Mouse (Mus musculus) left cerebral cortex, adult 8-10 months (tissue): ENCODE data around the gene Plekhh1. TPM values are rescaled to one million over a fixed set of nuclear protein-coding genes. Genes with fewer than 3 reads are reported as not detected.

Source experiments
- DNase-seq, 2 experiments: peaks; one replicate each; pipeline ENCODE4 v3.0.0; 2022; ENCODE audit warnings: low spot score in 2 of 2
- total RNA-seq, 4 experiments: library from RNA; stranded (reverse); gene quantifications; 2 replicates each; pipeline ENCODE4 v1.2.4; 2022

Gene Plekhh1
- total RNA-seq, 4 experiments from 2014 or later, result 21.1 to 27.5 (median 25.0) TPM

DNA sequence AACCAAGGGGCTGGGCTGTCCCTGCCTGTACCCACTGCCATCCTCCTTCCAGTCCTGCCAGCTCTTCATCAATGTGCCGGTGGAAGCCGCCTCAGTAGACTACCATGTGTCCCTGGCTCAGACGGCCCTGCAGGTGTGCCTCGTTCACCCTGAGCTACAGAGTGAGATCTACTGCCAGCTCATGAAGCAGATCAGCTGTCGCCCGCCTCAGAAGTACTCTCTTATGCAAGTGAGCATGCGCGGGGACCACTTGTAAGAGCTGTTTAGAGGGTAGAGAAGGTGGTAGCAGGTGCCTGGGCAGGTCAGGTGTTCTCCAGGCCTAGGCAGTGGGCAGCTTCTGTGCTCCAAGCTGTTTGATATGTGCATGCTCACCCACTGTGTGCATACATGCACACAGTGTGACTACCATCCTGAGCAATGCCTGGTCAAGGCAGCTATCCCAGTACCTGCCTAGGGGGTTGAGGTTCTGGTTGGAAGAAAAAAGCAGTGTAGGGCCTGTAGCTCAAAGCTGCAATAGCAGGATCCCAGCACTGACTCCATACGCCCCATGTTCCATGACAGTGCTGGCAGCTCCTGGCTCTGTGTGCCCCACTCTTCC, 41.9 kb downstream of the Plekhh1 start:
- no peak for DNase-seq

DNA sequence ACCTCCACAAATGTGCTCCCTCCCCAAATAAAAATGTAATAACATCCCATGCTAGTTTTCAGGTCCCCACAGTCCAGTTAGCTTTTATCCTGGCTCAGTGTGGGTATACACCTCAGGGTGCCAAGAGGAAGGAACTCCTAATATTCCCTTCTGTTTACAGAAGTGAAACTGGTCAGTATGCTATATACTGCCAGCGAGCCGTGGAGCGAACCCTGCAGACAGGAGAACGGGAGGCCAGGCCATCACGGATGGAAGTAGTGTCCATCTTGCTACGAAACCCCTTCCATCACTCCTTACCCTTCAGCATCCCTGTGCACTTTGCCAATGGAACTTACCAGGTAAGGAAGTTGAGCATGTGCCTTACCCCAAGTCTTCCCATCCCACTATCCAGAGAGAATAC, 43.6 kb downstream of the Plekhh1 start:
- no peak for DNase-seq

DNA sequence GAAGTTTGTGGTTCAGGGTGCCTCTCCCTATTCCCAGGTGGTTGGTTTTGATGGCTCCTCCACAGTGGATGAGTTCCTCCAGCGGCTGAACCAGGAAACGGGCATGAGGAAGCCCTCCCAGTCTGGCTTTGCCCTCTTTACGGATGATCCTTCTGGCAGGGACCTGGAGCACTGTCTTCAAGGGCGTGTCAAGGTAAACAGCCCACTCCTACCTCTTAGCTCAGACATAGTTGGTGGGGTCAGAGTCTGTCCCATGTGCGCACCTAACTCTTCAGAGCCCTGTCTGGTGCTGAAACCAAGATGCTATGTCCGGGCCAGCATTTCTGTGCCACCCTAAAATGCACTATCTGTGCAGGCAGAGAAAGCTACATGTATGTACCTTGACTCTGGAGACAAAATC, 44.4 kb downstream of the Plekhh1 start:
- DNase-seq, result no peak

DNA sequence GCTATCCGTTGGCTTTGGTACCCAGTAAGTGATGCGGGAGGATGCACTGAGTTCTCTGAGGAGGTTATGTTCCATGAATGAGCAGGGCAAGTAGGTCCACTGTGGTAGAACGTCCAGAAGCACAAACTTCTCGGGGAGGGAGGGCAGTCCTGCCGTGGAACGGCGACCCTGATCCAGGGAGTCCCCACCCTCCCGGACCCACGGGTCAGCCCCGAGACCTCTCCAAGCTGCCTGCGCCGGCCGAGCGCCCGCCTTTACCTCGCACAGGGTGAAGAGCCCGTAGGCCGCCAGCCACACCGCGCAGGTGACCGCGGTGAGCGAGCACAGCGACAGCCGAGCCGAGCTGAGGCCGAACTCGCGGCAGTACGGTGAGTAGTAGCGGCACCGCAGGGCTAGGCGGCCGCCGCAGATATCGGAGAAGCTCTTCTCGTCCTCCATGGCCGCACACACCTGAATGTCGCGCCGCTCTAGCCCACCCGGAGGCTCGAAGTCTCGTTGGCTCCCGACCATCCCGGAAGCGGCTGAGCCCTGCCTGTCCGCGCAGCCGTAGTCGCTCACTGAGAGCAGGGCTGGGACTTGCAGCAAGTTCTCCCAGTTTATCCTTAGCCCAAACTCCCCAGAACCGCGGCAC, 60.3 kb downstream of the Plekhh1 start, which contains the start of gene Pigh:
Gene Pigh, minus strand, starts transcription at position 470 of the 631 bp plus-strand sequence.
- DNase-seq, result peak; percentile 55 to 80

DNA sequence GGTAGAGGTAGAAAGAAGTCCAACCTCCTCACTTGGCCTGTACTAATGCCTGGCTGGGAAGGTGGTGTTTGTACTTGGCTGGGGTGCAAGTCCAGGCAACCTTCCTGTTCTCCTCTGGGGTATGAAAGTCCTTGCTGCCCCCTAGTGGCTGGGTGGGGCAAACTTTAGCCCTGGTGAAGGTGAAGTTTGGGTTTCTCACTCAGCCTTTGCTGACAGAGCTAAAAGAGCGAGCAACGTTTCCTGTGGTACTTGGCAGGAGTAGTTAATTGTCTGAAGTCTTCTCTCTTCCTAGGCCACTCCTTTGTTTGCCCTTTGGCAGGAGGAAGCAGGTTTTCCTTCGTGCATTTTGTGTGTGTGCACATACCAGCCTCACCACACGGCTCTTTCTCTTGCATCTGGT, 63.6 kb downstream of the Plekhh1 start:
- peak in 1 of 2 experiments; percentile 20 for DNase-seq

DNA sequence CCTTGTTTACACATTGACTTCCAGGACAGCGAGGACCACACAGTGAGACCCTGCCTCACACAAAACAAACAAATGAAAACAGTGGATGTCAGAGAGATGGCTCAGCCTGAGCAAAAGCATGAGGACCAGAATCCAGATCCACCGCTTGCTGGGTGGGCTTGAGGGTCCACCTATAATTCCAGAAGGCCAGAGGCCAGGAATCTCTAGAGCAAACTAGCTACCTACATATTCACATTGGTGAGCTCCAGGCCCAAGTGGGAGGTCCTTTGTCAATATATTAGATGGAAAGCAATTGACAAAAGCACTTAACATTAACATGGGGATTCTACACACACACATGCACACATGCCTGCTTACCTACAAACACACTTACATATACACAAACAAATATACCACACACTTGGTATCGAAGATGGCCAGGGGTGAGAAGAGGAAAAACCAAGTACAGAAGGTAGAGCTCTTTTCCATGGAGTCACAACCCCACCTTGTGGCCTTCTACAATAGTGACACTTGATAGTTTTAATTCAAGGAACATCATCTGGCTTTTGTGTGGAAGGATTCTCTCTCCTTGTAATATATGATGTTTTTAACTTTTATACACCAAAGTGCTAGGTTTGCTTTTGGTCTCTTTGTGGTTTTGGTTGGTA, 68.3 kb downstream of the Plekhh1 start:
- no peak for DNase-seq

DNA sequence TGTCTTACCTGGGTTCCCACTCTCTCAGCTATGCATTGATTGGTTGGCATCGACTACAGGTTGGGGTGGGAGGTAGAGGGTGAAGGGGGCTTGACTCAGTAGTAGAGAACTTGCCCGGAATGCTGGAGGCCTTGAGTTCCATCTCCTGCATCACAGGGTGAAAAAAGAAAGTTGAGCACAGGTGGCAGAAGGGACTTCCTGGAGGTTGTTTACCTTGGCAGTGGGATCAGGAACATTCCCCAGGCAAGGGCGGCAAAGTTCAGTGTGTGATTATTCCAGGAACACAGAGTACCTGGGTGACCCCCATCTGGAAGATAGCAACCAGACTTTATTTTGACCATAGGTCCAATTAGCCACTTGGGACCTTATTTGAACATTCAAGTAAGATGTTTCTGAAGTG, 74.8 kb downstream of the Plekhh1 start:
- DNase-seq, result no peak

DNA sequence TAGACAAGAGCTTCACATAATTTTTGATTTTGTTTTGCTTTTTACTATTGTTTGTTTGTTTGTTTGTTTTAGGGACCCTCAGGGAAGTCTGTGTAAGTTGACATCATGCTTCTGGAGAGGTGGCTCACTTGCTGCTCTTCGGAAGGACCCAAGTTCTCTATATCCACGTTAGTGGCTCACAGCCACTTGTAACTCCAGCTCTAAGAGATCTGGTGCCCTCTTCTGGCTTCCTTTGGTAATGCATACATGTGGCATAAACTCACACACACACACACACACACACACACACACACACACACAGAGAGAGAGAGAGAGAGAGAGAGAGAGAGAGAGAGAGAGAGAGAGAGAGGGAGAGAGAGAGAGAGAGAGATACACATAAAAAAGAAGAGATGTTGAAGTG, 75.6 kb downstream of the Plekhh1 start:
- no peak for DNase-seq

DNA sequence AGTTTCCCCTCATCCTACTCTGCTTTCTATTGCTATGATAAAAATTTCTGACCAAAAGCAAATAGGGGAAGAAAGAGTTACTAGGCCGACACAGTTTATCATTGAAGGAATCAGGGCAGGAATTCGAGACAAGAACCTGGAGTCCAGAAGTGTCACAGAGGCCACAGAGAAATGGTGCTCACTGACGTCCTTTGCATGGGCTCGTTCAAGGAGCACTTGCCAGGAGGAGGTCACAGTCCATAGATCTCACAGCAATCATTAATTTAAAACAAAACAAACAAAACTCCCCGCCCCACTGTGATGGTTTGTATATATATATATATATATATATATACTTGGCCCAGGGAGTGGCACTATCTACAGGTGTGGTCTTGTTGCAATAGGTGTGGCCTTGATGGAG, 76.3 kb downstream of the Plekhh1 start:
- DNase-seq, result no peak

DNA sequence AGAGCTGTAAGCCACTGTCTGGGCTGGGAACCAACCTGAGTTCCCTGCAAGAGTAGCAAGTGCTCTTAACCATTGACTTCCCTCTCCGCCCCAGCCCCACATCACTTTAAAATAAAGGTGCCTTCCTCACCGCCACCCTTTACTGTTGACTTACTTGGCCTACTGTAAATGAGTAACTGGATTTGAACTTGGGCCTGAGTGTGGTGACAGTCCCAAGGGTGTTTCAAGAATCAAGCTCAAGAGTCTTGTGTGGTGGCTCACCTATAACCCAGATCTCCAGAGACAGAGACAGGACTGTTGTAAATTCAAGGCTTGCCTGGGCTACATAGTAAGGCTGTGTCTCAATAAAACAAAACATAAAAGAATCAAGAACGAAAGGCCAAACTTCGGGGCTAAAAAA, 90.0 kb downstream of the Plekhh1 start:
- no peak for DNase-seq

DNA sequence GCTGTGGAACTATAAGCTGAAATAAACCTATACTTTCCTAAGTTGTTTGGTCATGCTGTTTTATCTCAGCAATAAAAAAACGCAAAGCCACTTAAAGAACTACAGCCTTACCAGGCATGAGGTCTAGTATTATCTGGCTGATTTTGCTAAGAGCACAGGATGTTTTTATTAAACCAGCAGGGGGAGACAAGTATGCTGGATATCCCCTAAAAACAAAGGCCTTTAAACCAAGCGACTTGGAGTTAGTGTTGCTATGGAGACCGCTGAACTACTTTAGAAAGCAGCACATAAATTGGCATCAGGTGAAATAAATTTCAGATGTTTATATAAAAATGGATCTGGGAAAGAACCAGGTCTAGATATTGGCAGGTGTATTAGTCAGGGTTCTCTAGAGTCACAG, 93.9 kb downstream of the Plekhh1 start:
- DNase-seq, result peak in 1 of 2 experiments; percentile 8

DNA sequence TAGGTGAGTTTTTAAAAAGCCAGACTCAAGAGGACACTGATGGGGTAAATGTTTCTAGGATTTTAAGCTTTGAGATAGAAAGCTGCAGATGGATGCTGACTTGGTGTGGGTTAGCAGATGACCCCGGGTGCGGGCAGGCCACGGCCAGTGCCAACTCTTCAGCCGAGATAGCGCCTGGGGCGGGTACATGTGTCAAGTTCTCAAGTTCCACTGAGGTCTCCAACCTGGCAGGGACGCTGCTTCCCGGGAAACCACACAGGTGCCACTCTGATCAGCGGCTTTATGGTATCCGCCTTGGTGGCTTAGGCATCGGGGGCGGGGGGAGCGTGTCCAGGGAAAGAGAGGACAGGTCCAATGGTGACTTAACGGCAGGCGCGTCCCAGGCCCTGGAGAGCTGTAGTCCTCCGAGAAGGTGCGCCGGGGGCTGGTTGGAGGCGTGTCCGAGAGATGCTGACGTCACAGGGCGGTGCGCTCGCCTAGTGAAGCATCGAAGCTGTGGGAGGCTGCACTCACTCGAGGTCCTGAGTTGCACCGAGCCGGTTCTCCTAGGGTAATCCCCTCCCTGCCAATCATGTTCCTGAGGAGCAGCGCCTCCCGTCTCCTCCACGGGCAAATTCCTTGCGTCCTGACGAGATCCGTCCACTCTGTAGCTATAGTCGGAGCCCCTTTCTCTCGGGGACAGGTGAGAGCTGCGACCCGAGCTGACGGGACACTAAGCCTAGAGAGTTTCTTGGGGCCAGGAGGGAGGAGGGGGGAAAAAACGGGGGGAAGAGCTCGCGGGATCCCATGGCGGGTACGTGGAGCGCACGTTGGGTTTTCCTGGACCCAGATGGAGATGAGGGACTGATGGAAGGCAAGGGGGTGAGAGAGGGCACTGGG, 101.6 kb downstream of the Plekhh1 start, which contains the start of gene Arg2:
Gene Arg2, plus strand, starts transcription at position 479 of the 879 bp plus-strand sequence.
- DNase-seq, result peak; percentile 64 to 65

Other genes starting within 250 kb of the Plekhh1 start
- gene Atp6v1d, start 167.5 kb upstream of the Plekhh1 start, total RNA-seq, result 100 to 1,000 TPM; 280 to 292 (median 289) TPM
- gene Eif2s1, start 167.3 kb upstream of the Plekhh1 start, total RNA-seq, result 10 to 100 TPM; 41.5 to 55.3 (median 44.0) TPM
- gene Plek2, start 122.2 kb upstream of the Plekhh1 start, total RNA-seq, result under 1 TPM in 1 of 4 experiments, not detected in 3; 0.38 TPM
- gene Tmem229b, start 21.5 kb upstream of the Plekhh1 start, total RNA-seq, result 10 to 100 TPM; 26.9 to 30.3 (median 28.3) TPM
- gene Pigh, start 60.5 kb downstream of the Plekhh1 start, total RNA-seq, result 10 to 100 TPM in 2 of 4 experiments, 1 to 10 TPM in 2; 8.1 to 12.4 (median 9.7) TPM
- 1 to 10 TPM; 4.5 to 5.7 (median 5.6) TPM for gene Arg2, start 101.6 kb downstream of the Plekhh1 start, total RNA-seq
- gene Vti1b, start 143.5 kb downstream of the Plekhh1 start, total RNA-seq, result 100 to 1,000 TPM; 236 to 253 (median 243) TPM
- gene Rdh11, start 163.1 kb downstream of the Plekhh1 start, total RNA-seq, result 10 to 100 TPM; 23.6 to 29.3 (median 24.5) TPM
- gene Rdh12, start 179.8 kb downstream of the Plekhh1 start, total RNA-seq, result 1 to 10 TPM; 1.4 to 2.7 (median 2.2) TPM